Mouse (Mus musculus): ENCODE data around the gene Slmap.

DNA sequence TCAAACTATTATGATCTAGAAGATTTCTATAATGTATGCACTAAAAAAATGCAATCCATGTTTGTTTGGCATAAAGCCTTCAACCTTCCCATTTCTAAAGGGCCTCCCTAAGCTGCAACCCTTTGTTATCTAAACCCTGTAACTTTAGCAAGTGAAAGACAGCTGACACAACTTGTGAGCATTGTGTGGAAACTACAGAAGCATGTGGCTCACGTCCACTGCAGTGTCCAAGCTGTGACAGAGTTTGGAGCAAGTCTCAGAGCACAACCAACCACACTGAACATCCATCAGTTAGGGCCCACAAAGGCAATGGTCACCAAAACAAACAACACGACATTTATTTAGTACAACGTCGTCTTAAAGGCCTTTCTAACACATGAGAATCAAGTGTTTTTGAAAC, 117.6 kb downstream of the Slmap start:
- TF ChIP-seq CTCF (conservative IDR thresholded peaks at IDR 0.05 in 1 of 2, IDR thresholded peaks at IDR 0.05 in 1 of 2; ENCODE audit: low read depth in 2 of 2, low read length in 2 of 2) (no peak), SIN3A (IDR thresholded peaks at IDR 0.05; ENCODE audit: low read length) (no peak), POLR2A (IDR thresholded peaks at IDR 0.05; ENCODE audit: low read depth, low read length) (no peak), CHD2 (IDR thresholded peaks at IDR 0.05; ENCODE audit: low read length) (no peak), EP300 (IDR thresholded peaks at IDR 0.05; ENCODE audit: low read length) (no peak), MXI1 (IDR thresholded peaks at IDR 0.05; ENCODE audit: low read depth, low read length) (no peak), NELFE (IDR thresholded peaks at IDR 0.05; ENCODE audit: low read depth, low read length) (no peak), GABPA (IDR thresholded peaks at IDR 0.05; ENCODE audit: insufficient replicate concordance, low read depth, low read length) (no peak), USF1 (IDR thresholded peaks at IDR 0.05; ENCODE audit: low read depth, low read length) (no peak), USF2 (conservative IDR thresholded peaks at IDR 0.05; ENCODE audit: low read depth, low read length) (no peak), ZC3H11A (IDR thresholded peaks at IDR 0.05; ENCODE audit: low read depth, low read length) (no peak)
